Mouse (Mus musculus): ENCODE measurements around the gene Ip6k2. TPM values are rescaled to one million over a fixed set of nuclear protein-coding genes. Genes with fewer than 3 reads are reported as not detected.
A peak's percentile ranks its signal among the peaks of the same experiment; 100 is the strongest.

Gene Ip6k2
- polyA plus RNA-seq, 1 experiment from 2014 or later: 106 TPM

GRCm38 (mm10) chr9:108853635-108854240, 70.1 kb downstream of the Ip6k2 start:
- H3K27me3 ChIP-seq: no peaks in the 10 kb centered on the region
- peak; percentile 91 for ATAC-seq (replicated peaks; ENCODE audit: low FRiP score)
- H3K27ac ChIP-seq: peak overlapping the region; percentile 90
- H3K9me3 ChIP-seq (replicated peaks): no peaks in the 10 kb centered on the region
- 2% methylated on average over 25 of the region's 25 CpGs for WGBS
- H3K36me3 ChIP-seq: peaks cover 25% of the 10 kb centered on the region
- peak overlapping the region; percentile 62 for H3K9ac ChIP-seq
- H3K4me3 ChIP-seq (replicated peaks): peak overlapping the region; percentile 77
- H3K4me1 ChIP-seq: peaks cover 21% of the 10 kb centered on the region
- H3K4me2 ChIP-seq: peak overlapping the region; percentile 91

- ATAC-seq (replicated peaks; ENCODE audit: low FRiP score): peak; percentile 88
- 0% methylated on average over 28 of the region's 28 CpGs for WGBS
Measured at GRCm38 (mm10) chr9:108854241-108854696, 70.7 kb downstream of the Ip6k2 start.

GRCm38 (mm10) chr9:108855335-108855734, 71.7 kb downstream of the Ip6k2 start:
- Histone ChIP-seq H3K36me3 (peaks cover 28% of the 10 kb centered on the region), H3K4me1 (peaks cover 21% of the 10 kb centered on the region), H3K4me2 (peak overlapping the region; percentile 91), H3K27ac (no peak overlapping the region), H3K4me3 (replicated peaks) (0 out of 2 replicates have a peak overlapping the region, but pooled peaks have one; percentile 77), H3K27me3 (no peaks in the 10 kb centered on the region), H3K9me3 (replicated peaks) (no peaks in the 10 kb centered on the region), H3K9ac (no peak overlapping the region)
- 66% methylated on average over 5 of the region's 5 CpGs for WGBS
- ATAC-seq (replicated peaks; ENCODE audit: low FRiP score): no peak

More at GRCm38 (mm10) chr9:108854241-108854696, 70.7 kb downstream of the Ip6k2 start:
- Histone ChIP-seq H3K9ac (peak overlapping the region; percentile 62), H3K4me1 (peaks cover 21% of the 10 kb centered on the region), H3K27me3 (no peaks in the 10 kb centered on the region), H3K27ac (peak overlapping the region; percentile 90), H3K4me3 (replicated peaks) (peak overlapping the region; percentile 77), H3K4me2 (peak overlapping the region; percentile 91), H3K9me3 (replicated peaks) (no peaks in the 10 kb centered on the region), H3K36me3 (peaks cover 28% of the 10 kb centered on the region)

Small RNAs within 50 kb of the gene (microRNA-seq; reads per million reads assigned to microRNA genes)
- not detected for gene Gm23156

Other genes starting within 250 kb of the Ip6k2 start
- 187 and 198 TPM in 2 replicates for gene Impdh2, start 223.5 kb upstream of the Ip6k2 start, polyA plus RNA-seq (2015; fragmentation: Nextera tagmentation; extraction: Ambion mirVana)
- 41.5 and 43.1 TPM in 2 replicates for gene Ndufaf3, start 216.4 kb upstream of the Ip6k2 start, polyA plus RNA-seq (2015; fragmentation: Nextera tagmentation; extraction: Ambion mirVana)
- 155 and 180 TPM in 2 replicates for gene Dalrd3, start 213.9 kb upstream of the Ip6k2 start, polyA plus RNA-seq (2015; fragmentation: Nextera tagmentation; extraction: Ambion mirVana)
- gene Wdr6, start 205.1 kb upstream of the Ip6k2 start, polyA plus RNA-seq (2015; fragmentation: Nextera tagmentation; extraction: Ambion mirVana): 123 and 139 TPM in 2 replicates
- gene P4htm, start 186.1 kb upstream of the Ip6k2 start, polyA plus RNA-seq (2015; fragmentation: Nextera tagmentation; extraction: Ambion mirVana): 9.1 and 11.7 TPM in 2 replicates
- gene Arih2, start 134.4 kb upstream of the Ip6k2 start, polyA plus RNA-seq (2015; fragmentation: Nextera tagmentation; extraction: Ambion mirVana): 50.1 and 51.0 TPM in 2 replicates
- gene Slc25a20, start 121.7 kb upstream of the Ip6k2 start, polyA plus RNA-seq (2015; fragmentation: Nextera tagmentation; extraction: Ambion mirVana): 50.0 and 51.8 TPM in 2 replicates
- 25.5 and 27.6 TPM in 2 replicates for gene Prkar2a, start 94.5 kb upstream of the Ip6k2 start, polyA plus RNA-seq (2015; fragmentation: Nextera tagmentation; extraction: Ambion mirVana)
- 12.0 and 16.3 TPM in 2 replicates for gene Nckipsd, start 24.6 kb downstream of the Ip6k2 start, polyA plus RNA-seq (2015; fragmentation: Nextera tagmentation; extraction: Ambion mirVana)
- 0.13 and 0.26 TPM in 2 replicates for gene Celsr3, start 42.5 kb downstream of the Ip6k2 start, polyA plus RNA-seq (2015; fragmentation: Nextera tagmentation; extraction: Ambion mirVana)
- gene Slc26a6, start 69.5 kb downstream of the Ip6k2 start, polyA plus RNA-seq (2015; fragmentation: Nextera tagmentation; extraction: Ambion mirVana): 11.3 and 15.2 TPM in 2 replicates
- gene Tmem89, start 130.8 kb downstream of the Ip6k2 start, polyA plus RNA-seq (2015; fragmentation: Nextera tagmentation; extraction: Ambion mirVana): not detected in 2 replicates
- gene Uqcrc1, start 152.8 kb downstream of the Ip6k2 start, polyA plus RNA-seq (2015; fragmentation: Nextera tagmentation; extraction: Ambion mirVana): 513 and 523 TPM in 2 replicates
- gene Col7a1, start 169.8 kb downstream of the Ip6k2 start, polyA plus RNA-seq (2015; fragmentation: Nextera tagmentation; extraction: Ambion mirVana): 2.1 and 3.5 TPM in 2 replicates
- 0.14 and 0.18 TPM in 2 replicates for gene Ucn2, start 202.2 kb downstream of the Ip6k2 start, polyA plus RNA-seq (2015; fragmentation: Nextera tagmentation; extraction: Ambion mirVana)
- 8.7 and 10.6 TPM in 2 replicates for gene Pfkfb4, start 208.0 kb downstream of the Ip6k2 start, polyA plus RNA-seq (2015; fragmentation: Nextera tagmentation; extraction: Ambion mirVana)

Data from kidney, embryonic 15.5 days (tissue).